Mouse (Mus musculus): ENCODE results near the gene Trim50. TPM values are rescaled to one million over a fixed set of nuclear protein-coding genes. Genes with fewer than 3 reads are reported as not detected.

The Trim50 gene
- not detected in 2 replicates for polyA plus RNA-seq (2014; fragmentation: Nextera tagmentation; extraction: Ambion mirVana)

DNA sequence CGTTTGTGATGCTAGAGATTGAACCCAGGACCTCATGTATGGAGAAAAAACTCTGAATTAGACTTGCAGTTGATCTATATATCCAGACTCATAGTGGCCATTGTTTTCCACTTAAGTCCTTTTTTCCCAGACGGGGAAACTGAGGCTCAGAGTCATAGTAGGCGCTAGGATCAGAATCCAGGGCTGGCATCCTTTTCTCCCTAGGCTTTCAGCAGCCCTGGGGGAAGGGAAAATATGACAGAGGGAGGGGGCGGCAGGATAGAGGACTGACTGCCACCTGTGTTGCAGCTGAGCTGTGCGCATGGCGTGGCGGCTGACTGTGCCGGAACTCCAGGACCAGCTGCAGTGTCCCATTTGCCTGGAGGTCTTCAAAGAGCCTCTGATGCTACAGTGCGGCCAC lies at the start of gene Trim50:
TSS of gene Trim50 (plus strand) at position 301 of the 400 bp plus-strand sequence.
- no peaks in the 10 kb centered on the region for H3K4me1 ChIP-seq (ENCODE audit: control insufficient read depth, insufficient read depth, low read length)
- no peak within 1 kb of the TSS for H3K4me2 ChIP-seq (ENCODE audit: low read depth)
- peaks cover 4% of the 10 kb centered on the region; the same call in 1 of the 2 replicates for H3K27me3 ChIP-seq (ENCODE audit: control insufficient read depth, insufficient read depth, low read length)
- H3K9me3 ChIP-seq (ENCODE audit: control insufficient read depth, low read length): no peaks in the 10 kb centered on the region
- no peak for ATAC-seq (ENCODE audit: insufficient read depth, low FRiP score, low TSS enrichment)
- no peak within 1 kb of the TSS for H3K27ac ChIP-seq (ENCODE audit: low read depth, low read length)
- no peaks in the 10 kb centered on the region for H3K36me3 ChIP-seq (ENCODE audit: control insufficient read depth, insufficient read depth, low read length)
- H3K9ac ChIP-seq (ENCODE audit: low read length): no peak within 1 kb of the TSS
- no peak for DNase-seq (ENCODE audit: low spot score)
- 53% methylated on average over 9 of the region's 9 CpGs for WGBS
- no peak within 1 kb of the TSS for H3K4me3 ChIP-seq (ENCODE audit: low read depth, low read length)

DNA sequence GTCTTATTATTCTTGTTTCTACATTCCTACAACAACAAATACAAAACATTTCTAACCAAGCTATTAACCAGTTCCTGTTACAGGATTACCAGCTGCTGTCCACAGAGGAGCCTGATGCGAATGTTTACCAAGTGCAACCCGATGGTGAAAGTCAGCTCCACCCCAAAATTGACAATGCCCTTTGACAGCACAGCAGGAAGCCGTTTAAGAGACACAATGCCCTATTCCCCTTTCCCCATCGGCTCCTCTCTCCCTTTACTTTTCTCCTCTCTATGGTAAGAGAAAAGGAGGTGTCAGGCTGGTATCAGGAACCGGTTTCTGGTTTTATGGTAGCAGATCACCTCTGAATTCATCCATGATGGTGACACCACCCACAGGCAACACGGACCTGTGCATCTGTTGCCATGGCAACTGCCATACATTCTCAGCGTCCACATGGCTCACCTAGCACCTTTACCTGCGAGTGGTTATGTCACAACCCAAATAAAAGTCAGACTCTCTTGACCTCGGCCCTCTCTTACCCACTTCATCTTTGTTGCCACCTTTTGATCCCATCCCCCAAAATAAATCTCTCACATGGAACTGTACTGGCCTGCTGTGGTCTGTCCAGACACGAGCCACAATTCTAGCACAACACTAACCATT lies 46.7 kb upstream of the Trim50 start:
- DNase-seq (ENCODE audit: low spot score) (no peak), ATAC-seq (ENCODE audit: insufficient read depth, low FRiP score, low TSS enrichment) (no peak)
- Histone ChIP-seq H3K9me3 (ENCODE audit: control insufficient read depth, low read length) (no peaks in the 10 kb centered on the region), H3K36me3 (ENCODE audit: control insufficient read depth, insufficient read depth, low read length) (no peaks in the 10 kb centered on the region), H3K27ac (ENCODE audit: low read depth, low read length) (no peak overlapping the region), H3K4me3 (ENCODE audit: low read depth, low read length) (no peak overlapping the region), H3K4me1 (ENCODE audit: control insufficient read depth, insufficient read depth, low read length) (no peaks in the 10 kb centered on the region), H3K9ac (ENCODE audit: low read length) (no peak overlapping the region), H3K4me2 (ENCODE audit: low read depth) (no peak overlapping the region), H3K27me3 (ENCODE audit: control insufficient read depth, insufficient read depth, low read length) (no peaks in the 10 kb centered on the region)
- 47% methylated on average over 10 of the region's 10 CpGs for WGBS

DNA sequence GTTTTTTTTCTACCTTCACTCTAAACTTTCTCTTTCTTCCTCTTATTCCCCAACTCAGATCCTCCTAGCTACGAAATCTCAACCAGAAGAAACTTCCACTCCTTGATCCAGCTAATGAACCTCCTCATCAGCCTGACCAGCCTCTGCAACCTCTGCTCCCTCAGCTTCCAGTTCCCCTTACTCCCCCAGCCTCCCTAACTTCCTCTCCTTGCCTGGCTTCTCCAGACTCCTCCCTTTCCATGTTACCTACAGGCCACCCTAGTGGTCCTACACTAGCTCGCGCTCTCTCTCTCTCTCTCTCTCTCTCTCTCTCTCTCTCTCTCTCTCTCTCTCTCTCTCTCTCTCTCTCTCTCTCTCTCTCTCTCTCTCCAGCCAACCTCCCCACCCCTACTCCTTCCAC lies 36.9 kb upstream of the Trim50 start:
- Histone ChIP-seq H3K4me3 (ENCODE audit: low read depth, low read length) (no peak overlapping the region), H3K36me3 (ENCODE audit: control insufficient read depth, insufficient read depth, low read length) (no peaks in the 10 kb centered on the region), H3K4me1 (ENCODE audit: control insufficient read depth, insufficient read depth, low read length) (no peaks in the 10 kb centered on the region), H3K27ac (ENCODE audit: low read depth, low read length) (no peak overlapping the region), H3K9ac (ENCODE audit: low read length) (no peak overlapping the region), H3K27me3 (ENCODE audit: control insufficient read depth, insufficient read depth, low read length) (no peaks in the 10 kb centered on the region), H3K4me2 (ENCODE audit: low read depth) (no peak overlapping the region), H3K9me3 (ENCODE audit: control insufficient read depth, low read length) (no peaks in the 10 kb centered on the region)
- DNase-seq (ENCODE audit: low spot score) (no peak), ATAC-seq (ENCODE audit: insufficient read depth, low FRiP score, low TSS enrichment) (no peak)
- 82% methylated on average over 3 of the region's 3 CpGs for WGBS

DNA sequence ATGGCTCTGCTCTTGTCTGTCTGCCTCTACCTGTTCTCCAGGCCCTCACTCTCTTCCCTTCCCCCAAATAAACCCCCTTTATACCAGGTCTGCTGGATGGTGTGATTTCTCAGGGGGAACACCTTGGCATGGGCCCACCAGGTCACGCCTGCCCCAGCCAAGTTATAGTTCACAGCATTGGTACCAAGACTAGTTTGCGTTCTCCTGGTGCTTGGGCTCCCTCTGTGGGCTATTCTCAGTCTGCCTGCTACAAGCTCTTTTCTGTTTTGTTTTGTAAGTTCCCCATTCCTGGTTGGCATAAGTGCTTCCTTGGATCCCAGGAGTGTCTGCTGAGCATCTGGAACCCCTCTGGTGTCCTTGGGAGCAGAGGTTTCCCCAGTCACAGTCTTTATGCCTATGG lies 33.2 kb upstream of the Trim50 start:
- ATAC-seq (ENCODE audit: insufficient read depth, low FRiP score, low TSS enrichment) (no peak), DNase-seq (ENCODE audit: low spot score) (no peak)
- Histone ChIP-seq H3K4me2 (ENCODE audit: low read depth) (no peak overlapping the region), H3K4me1 (ENCODE audit: control insufficient read depth, insufficient read depth, low read length) (no peaks in the 10 kb centered on the region), H3K9me3 (ENCODE audit: control insufficient read depth, low read length) (no peaks in the 10 kb centered on the region), H3K4me3 (ENCODE audit: low read depth, low read length) (no peak overlapping the region), H3K9ac (ENCODE audit: low read length) (no peak overlapping the region), H3K27ac (ENCODE audit: low read depth, low read length) (no peak overlapping the region), H3K36me3 (ENCODE audit: control insufficient read depth, insufficient read depth, low read length) (no peaks in the 10 kb centered on the region), H3K27me3 (ENCODE audit: control insufficient read depth, insufficient read depth, low read length) (no peaks in the 10 kb centered on the region)
- 78% methylated on average over 2 of the region's 2 CpGs for WGBS

DNA sequence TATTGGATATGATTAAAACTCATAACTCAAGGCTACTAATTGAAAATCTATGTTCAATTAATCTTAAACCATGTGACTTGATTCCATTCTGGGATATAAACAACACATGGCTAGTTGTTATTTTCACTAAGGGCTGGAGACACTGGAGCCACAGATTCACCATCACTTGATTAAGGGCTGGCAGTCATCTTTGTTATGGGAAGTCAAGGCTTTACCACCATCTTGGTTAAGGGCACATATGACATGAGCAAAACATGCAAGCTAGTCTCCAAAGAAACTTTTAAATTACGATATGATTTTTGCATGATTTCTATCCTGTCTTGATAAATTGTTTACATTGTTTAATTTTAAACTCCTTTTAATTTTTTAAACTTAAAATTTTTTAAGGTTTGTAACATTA lies 30.9 kb upstream of the Trim50 start:
- Histone ChIP-seq H3K4me3 (ENCODE audit: low read depth, low read length) (no peak overlapping the region), H3K27me3 (ENCODE audit: control insufficient read depth, insufficient read depth, low read length) (no peaks in the 10 kb centered on the region), H3K36me3 (ENCODE audit: control insufficient read depth, insufficient read depth, low read length) (no peaks in the 10 kb centered on the region), H3K27ac (ENCODE audit: low read depth, low read length) (no peak overlapping the region), H3K4me1 (ENCODE audit: control insufficient read depth, insufficient read depth, low read length) (no peaks in the 10 kb centered on the region), H3K9ac (ENCODE audit: low read length) (no peak overlapping the region), H3K9me3 (ENCODE audit: control insufficient read depth, low read length) (no peaks in the 10 kb centered on the region), H3K4me2 (ENCODE audit: low read depth) (no peak overlapping the region)
- WGBS: 86% methylated on average over 1 of the region's 1 CpGs
- no peak for DNase-seq (ENCODE audit: low spot score)
- no peak for ATAC-seq (ENCODE audit: insufficient read depth, low FRiP score, low TSS enrichment)

DNA sequence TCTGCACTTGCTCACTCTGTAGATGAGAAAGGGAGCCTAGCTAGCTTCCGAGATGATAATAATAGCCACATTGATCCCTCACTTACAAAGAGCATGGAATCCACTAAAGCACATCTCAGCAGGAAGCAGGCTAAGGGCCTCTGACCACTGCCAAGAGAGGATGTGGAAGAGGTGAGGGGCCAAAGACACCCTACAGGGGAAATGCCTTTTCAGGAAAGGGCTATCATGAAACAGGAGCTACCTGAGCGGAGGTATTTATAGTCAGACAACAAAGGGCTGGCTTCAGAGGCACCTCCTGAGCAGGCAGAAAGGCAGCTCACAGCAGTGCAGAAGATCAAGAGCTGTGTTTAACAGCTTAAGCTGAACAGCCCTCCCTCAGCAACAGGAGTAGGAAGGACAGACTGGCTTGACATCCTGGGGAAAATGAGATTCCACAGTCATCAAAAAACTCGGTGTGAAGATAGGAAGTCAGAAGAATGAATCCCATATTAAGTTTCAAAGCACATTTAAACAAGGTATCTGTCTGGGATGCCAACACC lies 26.9 kb upstream of the Trim50 start:
- DNase-seq (ENCODE audit: low spot score) (no peak), ATAC-seq (ENCODE audit: insufficient read depth, low FRiP score, low TSS enrichment) (no peak)
- Histone ChIP-seq H3K9me3 (ENCODE audit: control insufficient read depth, low read length) (no peaks in the 10 kb centered on the region), H3K27me3 (ENCODE audit: control insufficient read depth, insufficient read depth, low read length) (no peaks in the 10 kb centered on the region), H3K4me1 (ENCODE audit: control insufficient read depth, insufficient read depth, low read length) (no peaks in the 10 kb centered on the region), H3K4me2 (ENCODE audit: low read depth) (no peak overlapping the region), H3K36me3 (ENCODE audit: control insufficient read depth, insufficient read depth, low read length) (no peaks in the 10 kb centered on the region), H3K9ac (ENCODE audit: low read length) (no peak overlapping the region), H3K27ac (ENCODE audit: low read depth, low read length) (no peak overlapping the region), H3K4me3 (ENCODE audit: low read depth, low read length) (no peak overlapping the region)
- 13% methylated on average over 3 of the region's 3 CpGs for WGBS

DNA sequence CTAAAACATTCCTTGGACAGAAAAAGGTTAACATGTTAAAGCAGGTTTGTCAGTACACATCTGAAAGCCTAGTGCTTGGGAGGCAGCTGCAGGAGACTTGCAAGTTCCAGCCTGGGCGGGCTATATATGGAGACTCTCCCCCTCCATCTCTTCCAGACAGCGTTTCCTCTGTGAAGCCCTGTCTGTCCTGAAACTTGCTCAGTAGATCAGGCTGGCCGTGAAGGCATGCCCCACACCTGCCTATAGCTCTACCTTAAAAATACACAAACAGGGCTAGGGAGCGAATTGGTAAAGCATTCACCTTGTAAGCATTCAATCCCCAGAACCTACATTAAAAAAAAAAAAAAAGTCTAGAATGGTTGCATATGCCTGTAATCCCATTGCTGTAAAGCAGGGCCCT lies 23.6 kb upstream of the Trim50 start:
- ATAC-seq (ENCODE audit: insufficient read depth, low FRiP score, low TSS enrichment): no peak
- Histone ChIP-seq H3K27ac (ENCODE audit: low read depth, low read length) (no peak overlapping the region), H3K9me3 (ENCODE audit: control insufficient read depth, low read length) (no peaks in the 10 kb centered on the region), H3K4me3 (ENCODE audit: low read depth, low read length) (no peak overlapping the region), H3K9ac (ENCODE audit: low read length) (no peak overlapping the region), H3K36me3 (ENCODE audit: control insufficient read depth, insufficient read depth, low read length) (no peaks in the 10 kb centered on the region), H3K27me3 (ENCODE audit: control insufficient read depth, insufficient read depth, low read length) (no peaks in the 10 kb centered on the region), H3K4me2 (ENCODE audit: low read depth) (no peak overlapping the region), H3K4me1 (ENCODE audit: control insufficient read depth, insufficient read depth, low read length) (no peaks in the 10 kb centered on the region)
- WGBS: 86% methylated on average over 4 of the region's 4 CpGs
- DNase-seq (ENCODE audit: low spot score): no peak

DNA sequence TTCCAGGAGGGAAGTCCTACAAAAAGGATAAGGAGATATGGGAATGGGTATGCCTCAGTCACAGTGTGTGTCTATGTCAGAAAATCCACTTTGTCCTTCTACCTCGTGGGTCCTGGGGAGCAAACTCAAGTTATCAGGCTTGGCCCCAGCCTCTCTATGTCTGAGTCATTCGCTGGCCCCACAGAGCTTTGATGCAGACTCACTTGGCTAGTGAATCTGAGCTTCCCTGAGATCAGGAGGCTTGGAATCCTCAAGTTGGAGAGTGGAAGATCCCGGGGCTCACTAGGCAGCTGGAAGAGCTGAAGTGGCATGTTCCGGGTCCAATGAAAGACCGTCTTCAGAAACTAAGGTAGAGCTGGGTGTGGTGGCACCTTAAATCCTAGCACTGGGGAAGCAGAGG lies 22.9 kb upstream of the Trim50 start:
- H3K9ac ChIP-seq (ENCODE audit: low read length): no peak overlapping the region
- no peaks in the 10 kb centered on the region for H3K9me3 ChIP-seq (ENCODE audit: control insufficient read depth, low read length)
- no peak overlapping the region for H3K4me2 ChIP-seq (ENCODE audit: low read depth)
- no peaks in the 10 kb centered on the region for H3K27me3 ChIP-seq (ENCODE audit: control insufficient read depth, insufficient read depth, low read length)
- no peaks in the 10 kb centered on the region for H3K36me3 ChIP-seq (ENCODE audit: control insufficient read depth, insufficient read depth, low read length)
- H3K4me1 ChIP-seq (ENCODE audit: control insufficient read depth, insufficient read depth, low read length): no peaks in the 10 kb centered on the region
- DNase-seq (ENCODE audit: low spot score): no peak
- 85% methylated on average over 5 of the region's 5 CpGs for WGBS
- ATAC-seq (ENCODE audit: insufficient read depth, low FRiP score, low TSS enrichment): no peak
- H3K27ac ChIP-seq (ENCODE audit: low read depth, low read length): no peak overlapping the region
- no peak overlapping the region for H3K4me3 ChIP-seq (ENCODE audit: low read depth, low read length)

DNA sequence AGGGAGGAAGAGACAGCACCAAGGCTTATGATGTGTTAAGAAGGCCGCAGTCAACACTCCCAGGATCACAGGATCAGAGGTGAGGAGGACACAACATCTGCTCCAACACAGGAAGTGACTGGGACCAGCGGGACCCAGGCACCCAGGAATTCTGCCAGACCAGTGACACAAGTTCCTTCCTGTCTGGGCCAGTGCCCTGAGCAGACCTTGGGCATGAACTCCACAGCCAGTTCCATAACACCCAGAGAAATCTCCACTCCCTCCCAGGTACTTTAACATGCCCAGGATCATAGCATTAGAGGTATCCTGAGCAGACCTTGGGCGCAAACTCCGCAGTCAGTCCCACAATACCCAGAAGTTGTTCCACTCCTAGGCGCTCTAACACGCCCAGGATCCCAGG lies 21.9 kb upstream of the Trim50 start:
- DNase-seq (ENCODE audit: low spot score) (no peak), ATAC-seq (ENCODE audit: insufficient read depth, low FRiP score, low TSS enrichment) (no peak)
- WGBS: 79% methylated on average over 6 of the region's 6 CpGs

More for the DNA sequence above, 21.9 kb upstream of the Trim50 start:
- no peaks in the 10 kb centered on the region for H3K36me3 ChIP-seq (ENCODE audit: control insufficient read depth, insufficient read depth, low read length)
- H3K27me3 ChIP-seq (ENCODE audit: control insufficient read depth, insufficient read depth, low read length): no peaks in the 10 kb centered on the region
- no peak overlapping the region for H3K27ac ChIP-seq (ENCODE audit: low read depth, low read length)
- no peak overlapping the region for H3K4me2 ChIP-seq (ENCODE audit: low read depth)
- H3K4me1 ChIP-seq (ENCODE audit: control insufficient read depth, insufficient read depth, low read length): no peaks in the 10 kb centered on the region
- no peaks in the 10 kb centered on the region for H3K9me3 ChIP-seq (ENCODE audit: control insufficient read depth, low read length)
- H3K9ac ChIP-seq (ENCODE audit: low read length): no peak overlapping the region
- no peak overlapping the region for H3K4me3 ChIP-seq (ENCODE audit: low read depth, low read length)

Measured in neural tube, embryonic 11.5 days (tissue).